Mouse (Mus musculus) lung, embryonic 14.5 days (tissue): ENCODE measurements around the gene Cps1. TPM values are rescaled to one million over a fixed set of nuclear protein-coding genes. Genes with fewer than 3 reads are reported as not detected.

Experiments
- ATAC-seq: fragments of 200-750 bp; cut with Nextera tagmentation; 2 replicates; pipeline ENCODE4 v1.8.0; 2017; ENCODE audit warnings: mild to moderate bottlenecking, moderate TSS enrichment, moderate library complexity; ENCODE audit not compliant: insufficient read depth
- DNase-seq: peaks from one replicate; pipeline ENCODE4 v3.0.0-alpha.2; 2015
- H3K27ac ChIP-seq: fragments of 300-500 bp; sonication (generic); 2 replicates; pipeline ENCODE4 v1.5.1; 2014; ENCODE audit warnings: low read depth, mild to moderate bottlenecking, moderate library complexity
- H3K27me3 ChIP-seq: fragments of 300-500 bp; sonication (generic); 2 replicates; pipeline ENCODE4 v1.6.1; 2014; ENCODE audit warnings: low read length, control low read depth; ENCODE audit not compliant: insufficient read depth
- H3K36me3 ChIP-seq: fragments of 300-500 bp; sonication (generic); 2 replicates; pipeline ENCODE4 v1.6.1; 2014; ENCODE audit warnings: control low read depth; ENCODE audit not compliant: insufficient read depth
- H3K4me1 ChIP-seq: fragments of 300-500 bp; sonication (generic); 2 replicates; pipeline ENCODE4 v1.6.1; 2014; ENCODE audit warnings: antibody characterized with exemption, control low read depth; ENCODE audit not compliant: insufficient read depth
- H3K4me2 ChIP-seq: fragments of 300-500 bp; sonication (generic); 2 replicates; pipeline ENCODE4 v1.6.1; 2014; ENCODE audit warnings: mild to moderate bottlenecking
- H3K4me3 ChIP-seq: fragments of 300-500 bp; sonication (generic); 2 replicates; pipeline ENCODE4 v1.5.1; 2014; ENCODE audit warnings: low read depth, low read length
- H3K9ac ChIP-seq: fragments of 300-500 bp; sonication (generic); 2 replicates; pipeline ENCODE4 v1.6.1; 2014
- H3K9me3 ChIP-seq: fragments of 300-500 bp; sonication (generic); 2 replicates; pipeline ENCODE4 v1.6.1; 2016; ENCODE audit warnings: low read depth, low read length, control low read depth
- CTCF ChIP-seq: IDR thresholded peaks from 2 replicates; pipeline ENCODE4 v1.5.1; 2016; ENCODE audit warnings: antibody characterized with exemption, low read depth
- WGBS: fragments of 180-500 bp; shearing (Covaris S2); extraction: QIAGEN DNeasy Blood & Tissue Kit; methylation state at CpG from one replicate; pipeline ENCODE4 v1.1.7; 2014; 5-methylcytosine and 5-hydroxymethylcytosine counted together
- polyA plus RNA-seq: library from polyadenylated mRNA; unstranded; fragments of >200 nt; fragmentation: Nextera tagmentation; extraction: Ambion mirVana; gene quantifications from 2 replicates; pipeline ENCODE4 v1.2.1, GENCODE M21; 2014

Cps1 gene
- polyA plus RNA-seq, 1 experiment from 2014 or later, result 2.3 TPM

GRCm38 (mm10) chr1:67167283-67167682 is 44.5 kb downstream of the Cps1 start:
- no peaks in the 10 kb centered on the region for H3K9me3 ChIP-seq
- H3K4me3 ChIP-seq, result no peak overlapping the region
- WGBS, result 64% methylated on average over 4 of the region's 4 CpGs
- no peaks in the 10 kb centered on the region for H3K27me3 ChIP-seq
- H3K27ac ChIP-seq, result no peak overlapping the region
- no peak overlapping the region for H3K4me2 ChIP-seq
- DNase-seq (no peak), ATAC-seq (no peak)
- H3K9ac ChIP-seq, result no peak overlapping the region
- no peak for TF ChIP-seq CTCF
- H3K4me1 ChIP-seq, result no peaks in the 10 kb centered on the region
- no peaks in the 10 kb centered on the region for H3K36me3 ChIP-seq

GRCm38 (mm10) chr1:67181165-67181564 is 58.3 kb downstream of the Cps1 start:
- TF ChIP-seq CTCF, result peak; percentile 83
- Histone ChIP-seq H3K9me3 (no peaks in the 10 kb centered on the region), H3K27ac (no peak overlapping the region), H3K9ac (no peak overlapping the region), H3K4me3 (no peak overlapping the region), H3K36me3 (no peaks in the 10 kb centered on the region), H3K4me2 (no peak overlapping the region), H3K27me3 (no peaks in the 10 kb centered on the region), H3K4me1 (no peaks in the 10 kb centered on the region)
- WGBS, result 10% methylated on average over 7 of the region's 7 CpGs
- peak; percentile 47; the same call in 1 of the 2 replicates for ATAC-seq
- peak; percentile 87 for DNase-seq

GRCm38 (mm10) chr1:67182201-67182600 is 59.4 kb downstream of the Cps1 start:
- peak; percentile 60 for DNase-seq
- H3K9me3 ChIP-seq, result no peaks in the 10 kb centered on the region
- no peak overlapping the region for H3K4me3 ChIP-seq
- H3K36me3 ChIP-seq, result no peaks in the 10 kb centered on the region
- no peaks in the 10 kb centered on the region for H3K4me1 ChIP-seq
- H3K4me2 ChIP-seq, result no peak overlapping the region
- ATAC-seq, result no peak
- H3K9ac ChIP-seq, result no peak overlapping the region
- no peaks in the 10 kb centered on the region for H3K27me3 ChIP-seq
- no peak overlapping the region for H3K27ac ChIP-seq
- WGBS, result 52% methylated on average over 7 of the region's 7 CpGs
- TF ChIP-seq CTCF, result no peak

- Histone ChIP-seq H3K4me2 (no peak overlapping the region), H3K4me3 (no peak overlapping the region), H3K9me3 (no peaks in the 10 kb centered on the region), H3K36me3 (no peaks in the 10 kb centered on the region), H3K27me3 (no peaks in the 10 kb centered on the region), H3K9ac (no peak overlapping the region), H3K27ac (no peak overlapping the region), H3K4me1 (no peaks in the 10 kb centered on the region)
- TF ChIP-seq CTCF, result no peak
- no peak for ATAC-seq
- WGBS, result 52% methylated on average over 6 of the region's 6 CpGs
- no peak for DNase-seq
Observed at GRCm38 (mm10) chr1:67183532-67183931, 60.7 kb downstream of the Cps1 start.

GRCm38 (mm10) chr1:67184134-67184533 is 61.3 kb downstream of the Cps1 start:
- no peak overlapping the region for H3K4me3 ChIP-seq
- H3K36me3 ChIP-seq, result no peaks in the 10 kb centered on the region
- no peaks in the 10 kb centered on the region for H3K27me3 ChIP-seq
- no peaks in the 10 kb centered on the region for H3K9me3 ChIP-seq
- no peaks in the 10 kb centered on the region for H3K4me1 ChIP-seq
- 68% methylated on average over 3 of the region's 3 CpGs for WGBS
- no peak overlapping the region for H3K27ac ChIP-seq
- no peak for TF ChIP-seq CTCF
- no peak overlapping the region for H3K9ac ChIP-seq
- DNase-seq (no peak), ATAC-seq (no peak)
- H3K4me2 ChIP-seq, result no peak overlapping the region

- Histone ChIP-seq H3K36me3 (no peaks in the 10 kb centered on the region), H3K9ac (no peak overlapping the region), H3K27me3 (no peaks in the 10 kb centered on the region), H3K27ac (no peak overlapping the region), H3K4me1 (no peaks in the 10 kb centered on the region), H3K4me3 (no peak overlapping the region), H3K4me2 (no peak overlapping the region), H3K9me3 (no peaks in the 10 kb centered on the region)
- ATAC-seq (no peak), DNase-seq (no peak)
- TF ChIP-seq CTCF, result no peak
- WGBS, result 81% methylated on average over 2 of the region's 2 CpGs
Observed at GRCm38 (mm10) chr1:67197335-67197734, 74.5 kb downstream of the Cps1 start.

GRCm38 (mm10) chr1:67218339-67218944 is 95.6 kb downstream of the Cps1 start:
- peak; percentile 35; the same call in 1 of the 2 replicates for ATAC-seq
- Histone ChIP-seq H3K4me3 (no peak overlapping the region), H3K27me3 (no peaks in the 10 kb centered on the region), H3K36me3 (no peaks in the 10 kb centered on the region), H3K4me1 (no peaks in the 10 kb centered on the region), H3K9me3 (no peaks in the 10 kb centered on the region), H3K9ac (no peak overlapping the region), H3K27ac (no peak overlapping the region), H3K4me2 (no peak overlapping the region)
- TF ChIP-seq CTCF, result peak; percentile 29; the same call in 1 of the 2 replicates
- 26% methylated on average over 2 of the region's 2 CpGs for WGBS
- peak; percentile 33 for DNase-seq
